Mouse (Mus musculus) liver, embryonic 16.5 days (tissue): ENCODE results near the gene Timp4. TPM values are rescaled to one million over a fixed set of nuclear protein-coding genes. Genes with fewer than 3 reads are reported as not detected.
"Not testable (repeated sequence)": the region's sequence is repeated elsewhere in the genome, so short reads cannot be mapped to it uniquely, and the experiment has no call there.

ENCODE experiments used
- ATAC-seq: fragments of 200-750 bp; cut with Nextera tagmentation; 2 replicates; pipeline ENCODE4 v1.8.0; 2017; ENCODE audit warnings: low read depth, mild to moderate bottlenecking, moderate number of reproducible peaks, moderate library complexity
- H3K27ac ChIP-seq: fragments of 300-500 bp; sonication (generic); 2 replicates; pipeline ENCODE4 v1.5.1; 2014; ENCODE audit warnings: mild to moderate bottlenecking, low read length
- H3K27me3 ChIP-seq: fragments of 300-500 bp; sonication (generic); 2 replicates; pipeline ENCODE4 v1.6.1; 2014; ENCODE audit warnings: low read depth, low read length, mixed read lengths; ENCODE audit not compliant: control insufficient read depth, insufficient read depth
- H3K36me3 ChIP-seq: fragments of 300-500 bp; sonication (generic); 2 replicates; pipeline ENCODE4 v1.6.1; 2014; ENCODE audit warnings: mild to moderate bottlenecking; ENCODE audit not compliant: control insufficient read depth, insufficient read depth
- H3K4me1 ChIP-seq: fragments of 300-500 bp; sonication (generic); 2 replicates; pipeline ENCODE4 v1.6.1; 2014; ENCODE audit warnings: low read depth, low read length, mixed read lengths; ENCODE audit not compliant: control insufficient read depth
- H3K4me2 ChIP-seq: fragments of 300-500 bp; sonication (generic); 2 replicates; pipeline ENCODE4 v1.6.1; 2014; ENCODE audit warnings: low read depth, low read length, mixed read lengths
- H3K4me3 ChIP-seq: fragments of 300-500 bp; sonication (generic); 2 replicates; pipeline ENCODE4 v1.5.1; 2014; ENCODE audit warnings: low read depth, mild to moderate bottlenecking, low read length
- H3K9ac ChIP-seq: fragments of 300-500 bp; sonication (generic); 2 replicates; pipeline ENCODE4 v1.6.1; 2014; ENCODE audit warnings: low read depth, low read length
- H3K9me3 ChIP-seq: fragments of 300-500 bp; sonication (generic); replicated peaks from 2 replicates; pipeline ENCODE4 v1.6.1; 2016; ENCODE audit warnings: low read length; ENCODE audit not compliant: control insufficient read depth
- WGBS: fragments of 180-500 bp; shearing (Covaris S2); extraction: QIAGEN DNeasy Blood & Tissue Kit; methylation state at CpG from one replicate; pipeline ENCODE4 v1.1.7; 2014; ENCODE audit not compliant: insufficient replicate concordance; 5-methylcytosine and 5-hydroxymethylcytosine counted together
- polyA plus RNA-seq: library from polyadenylated mRNA; unstranded; fragments of >200 nt; fragmentation: Nextera tagmentation; extraction: Ambion mirVana; gene quantifications from 2 replicates; pipeline ENCODE4 v1.2.1, GENCODE M21; 2015

Gene Timp4
- polyA plus RNA-seq, 1 experiment from 2014 or later = not detected

DNA sequence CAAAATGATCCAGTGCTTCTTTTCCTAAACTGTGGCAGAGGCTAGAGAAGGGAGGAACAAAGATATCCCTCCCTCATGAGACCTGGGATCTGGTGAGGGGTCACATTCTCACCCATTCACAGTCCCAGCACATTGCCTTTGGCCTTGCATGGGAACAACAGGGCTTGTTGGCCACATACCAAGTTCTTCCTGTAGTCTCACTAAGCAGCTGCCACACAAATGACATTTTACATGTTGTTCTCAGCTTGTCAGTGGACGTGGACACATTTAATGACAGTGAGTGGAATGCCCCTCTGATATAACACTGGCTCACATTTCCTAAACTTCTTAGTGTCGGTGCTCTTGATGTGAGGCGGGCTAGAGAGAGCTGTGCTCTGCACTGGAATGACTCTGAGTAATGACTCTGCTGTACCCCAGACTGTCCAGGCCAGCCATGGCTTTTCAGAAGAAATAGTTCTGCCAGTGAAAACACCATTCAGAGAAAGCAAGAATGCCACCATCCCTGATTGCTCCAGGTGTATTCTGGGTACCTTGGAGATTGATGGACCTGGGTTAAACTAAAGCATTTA lies 10.8 kb downstream of the Timp4 start:
- Histone ChIP-seq H3K4me3 (no peak overlapping the region), H3K9ac (no peak overlapping the region), H3K4me2 (no peak overlapping the region), H3K27me3 (no peaks in the 10 kb centered on the region), H3K36me3 (no peaks in the 10 kb centered on the region), H3K27ac (no peak overlapping the region), H3K9me3 (no peaks in the 10 kb centered on the region), H3K4me1 (no peaks in the 10 kb centered on the region)
- ATAC-seq = no peak
- WGBS = 58% methylated on average over 3 of the region's 3 CpGs

DNA sequence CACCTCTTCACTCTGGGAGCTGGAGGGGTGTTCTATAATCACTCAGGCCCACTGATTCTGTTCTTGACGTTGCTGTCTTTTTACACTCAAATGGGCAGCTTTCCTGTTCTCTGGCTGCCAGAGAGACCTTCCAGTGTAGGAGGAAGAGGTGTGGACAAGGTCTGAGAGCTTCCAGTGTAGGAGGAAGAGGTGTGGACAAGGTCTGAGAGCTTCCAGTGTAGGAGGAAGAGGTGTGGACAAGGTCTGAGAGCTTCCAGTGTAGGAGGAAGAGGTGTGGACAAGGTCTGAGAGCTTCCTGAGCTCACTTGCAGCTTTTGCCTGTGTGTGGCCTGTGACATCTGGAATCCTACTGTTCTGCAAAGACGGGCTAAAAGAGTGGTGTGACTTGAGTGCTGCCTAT lies 11.6 kb downstream of the Timp4 start:
- not testable (repeated sequence) for H3K9ac ChIP-seq

DNA sequence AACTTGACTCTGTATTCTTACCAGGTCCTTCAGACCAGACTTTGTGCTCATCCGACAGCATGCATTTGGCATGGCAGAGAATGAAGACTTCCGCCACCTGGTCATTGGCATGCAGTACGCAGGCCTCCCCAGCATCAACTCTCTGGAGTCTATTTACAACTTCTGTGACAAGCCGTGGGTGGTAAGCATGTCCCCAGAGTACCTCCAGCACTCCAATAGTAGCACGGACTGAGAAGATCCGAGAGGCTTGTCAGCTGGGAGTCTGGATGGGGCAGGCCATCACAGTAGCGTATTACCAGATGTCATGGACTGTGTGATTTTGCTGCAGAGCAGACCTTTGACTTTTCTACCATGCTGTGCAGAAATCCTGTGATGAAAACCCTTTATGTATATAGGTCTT lies 12.7 kb downstream of the Timp4 start:
- ATAC-seq = no peak
- Histone ChIP-seq H3K9me3 (no peaks in the 10 kb centered on the region), H3K27ac (no peak overlapping the region), H3K4me1 (no peaks in the 10 kb centered on the region), H3K4me3 (no peak overlapping the region), H3K9ac (no peak overlapping the region), H3K36me3 (no peaks in the 10 kb centered on the region), H3K4me2 (no peak overlapping the region), H3K27me3 (no peaks in the 10 kb centered on the region)
- WGBS = 65% methylated on average over 7 of the region's 7 CpGs

More for the DNA sequence above, 11.6 kb downstream of the Timp4 start:
- 15% methylated on average over 2 of the region's 2 CpGs for WGBS
- not testable (repeated sequence) for H3K27ac ChIP-seq, H3K36me3 ChIP-seq, H3K4me1 ChIP-seq, H3K4me2 ChIP-seq, ATAC-seq, H3K9me3 ChIP-seq, H3K27me3 ChIP-seq, H3K4me3 ChIP-seq

DNA sequence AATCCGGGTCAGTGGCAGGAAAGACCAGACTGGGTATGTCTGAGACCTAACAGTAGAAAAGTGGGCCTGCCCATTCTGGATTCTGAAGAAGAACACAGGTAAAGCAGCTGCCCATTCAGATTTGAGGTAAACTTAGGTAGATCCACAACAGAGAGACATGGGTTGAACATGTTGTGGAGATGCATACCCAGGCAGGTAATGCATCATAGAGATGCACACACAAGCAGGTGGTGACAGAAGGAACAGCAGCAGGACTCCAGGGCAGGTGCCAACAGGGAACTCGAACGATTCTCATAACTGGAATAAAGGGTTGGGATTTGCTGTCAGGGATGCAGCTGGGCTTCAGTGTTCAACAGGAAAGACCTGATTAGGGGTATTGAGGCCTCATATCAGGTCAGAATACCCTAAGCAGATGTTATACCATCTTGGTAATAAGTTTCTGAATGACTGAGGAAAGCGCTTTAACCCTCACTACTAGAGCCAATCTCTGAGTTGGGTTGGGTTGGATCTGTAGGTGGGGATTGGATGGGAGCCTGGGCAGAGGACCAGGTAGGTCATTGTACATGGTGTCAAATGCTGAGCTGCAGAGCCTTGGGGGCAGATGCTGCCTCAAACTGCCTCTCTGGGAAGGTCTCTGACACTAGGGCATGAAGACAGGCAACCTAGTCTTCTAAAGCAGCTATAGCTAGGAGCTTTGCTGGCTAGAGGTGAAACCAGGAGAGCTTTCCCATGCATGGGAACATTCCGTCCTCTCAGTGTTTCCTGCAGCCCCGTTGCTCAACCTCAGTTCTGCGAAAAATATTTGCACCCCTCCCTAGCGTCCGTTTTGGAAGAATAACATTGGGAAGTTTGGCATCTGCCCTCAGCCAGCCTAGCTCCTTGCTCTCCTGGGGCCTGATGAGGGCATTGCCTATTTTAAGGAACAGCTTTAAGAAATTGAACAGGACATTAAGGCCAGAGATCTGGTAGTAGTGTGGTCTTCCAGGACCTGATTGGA lies 13.7 kb downstream of the Timp4 start:
- Histone ChIP-seq H3K9ac (no peak overlapping the region), H3K27ac (no peak overlapping the region), H3K27me3 (no peaks in the 10 kb centered on the region), H3K9me3 (no peaks in the 10 kb centered on the region), H3K4me1 (no peaks in the 10 kb centered on the region), H3K4me3 (no peak overlapping the region), H3K4me2 (no peak overlapping the region), H3K36me3 (no peaks in the 10 kb centered on the region)
- ATAC-seq = no peak
- 68% methylated on average over 9 of the region's 9 CpGs for WGBS

DNA sequence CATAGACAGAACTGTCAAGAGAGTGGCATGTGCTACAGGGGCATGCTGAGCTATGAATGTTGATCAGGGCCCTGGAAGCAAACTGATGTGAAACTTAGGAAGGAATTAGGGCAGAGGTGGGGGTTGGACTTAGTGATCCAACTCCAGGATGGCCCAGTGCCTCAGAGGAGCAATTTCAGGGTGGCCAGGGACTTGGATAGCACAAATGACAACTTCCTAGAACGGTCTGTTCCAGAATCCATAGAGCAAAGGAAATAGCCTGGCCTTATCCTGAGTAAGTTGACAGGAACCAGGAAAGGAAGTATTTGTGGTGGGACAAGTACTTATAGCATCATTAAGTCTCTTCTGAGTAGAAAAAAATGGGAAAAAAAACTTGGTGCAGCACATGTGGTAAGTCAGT lies 19.4 kb downstream of the Timp4 start:
- 60% methylated on average over 1 of the region's 1 CpGs for WGBS
- H3K27ac ChIP-seq = no peak overlapping the region

DNA sequence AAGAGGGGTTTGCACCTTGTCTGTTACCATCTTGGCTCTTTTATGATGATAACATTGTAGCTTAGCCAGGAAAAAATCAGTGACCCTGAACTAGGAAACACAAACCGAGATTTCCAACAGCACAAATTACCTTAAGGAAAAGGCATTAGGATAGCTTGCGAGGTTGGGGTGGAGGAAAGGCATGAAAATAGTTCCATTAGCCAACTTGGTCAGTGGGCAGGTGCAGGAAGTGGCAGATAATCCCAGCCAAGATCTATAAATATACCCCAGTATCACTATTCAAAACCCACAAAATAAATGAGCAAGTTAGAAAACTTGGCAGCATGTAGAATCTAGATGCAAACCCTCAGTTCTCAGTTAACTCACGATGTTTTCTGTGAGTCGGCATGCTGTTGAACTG lies 20.2 kb downstream of the Timp4 start:
- 56% methylated on average over 4 of the region's 4 CpGs for WGBS
- no peak for ATAC-seq
- H3K36me3 ChIP-seq = no peaks in the 10 kb centered on the region
- H3K27me3 ChIP-seq = no peaks in the 10 kb centered on the region
- H3K27ac ChIP-seq = no peak overlapping the region
- no peaks in the 10 kb centered on the region for H3K4me1 ChIP-seq
- H3K4me2 ChIP-seq = no peak overlapping the region
- H3K4me3 ChIP-seq = no peak overlapping the region
- no peaks in the 10 kb centered on the region for H3K9me3 ChIP-seq
- no peak overlapping the region for H3K9ac ChIP-seq

More for the DNA sequence above, 19.4 kb downstream of the Timp4 start:
- Histone ChIP-seq H3K4me2 (no peak overlapping the region), H3K36me3 (no peaks in the 10 kb centered on the region), H3K9me3 (no peaks in the 10 kb centered on the region), H3K4me1 (no peaks in the 10 kb centered on the region), H3K27me3 (no peaks in the 10 kb centered on the region), H3K4me3 (no peak overlapping the region), H3K9ac (no peak overlapping the region)
- ATAC-seq = no peak

DNA sequence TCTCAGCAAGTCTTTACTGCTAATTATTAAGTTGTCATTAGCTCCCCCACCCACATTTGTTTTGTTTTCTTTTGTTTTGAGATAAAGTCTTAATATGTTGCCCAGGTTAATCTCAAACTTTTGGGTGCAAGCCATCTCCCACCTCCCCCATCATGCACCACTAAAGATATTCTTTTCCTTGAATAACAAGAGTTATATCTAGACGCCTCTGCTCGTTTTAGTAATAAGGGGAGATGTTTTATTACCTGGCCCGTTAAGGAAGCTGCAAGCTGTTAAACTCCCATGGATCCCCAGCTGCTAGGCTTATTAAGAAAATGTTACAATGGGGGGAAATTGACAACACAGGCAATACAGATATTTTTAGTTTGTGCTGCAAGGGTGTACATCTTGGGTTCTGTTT lies 21.4 kb downstream of the Timp4 start:
- ATAC-seq = no peak
- no peak overlapping the region for H3K9ac ChIP-seq
- no peaks in the 10 kb centered on the region for H3K36me3 ChIP-seq
- H3K27me3 ChIP-seq = no peaks in the 10 kb centered on the region
- H3K4me2 ChIP-seq = no peak overlapping the region
- no peak overlapping the region for H3K27ac ChIP-seq
- H3K9me3 ChIP-seq = no peaks in the 10 kb centered on the region
- no peaks in the 10 kb centered on the region for H3K4me1 ChIP-seq
- WGBS = 52% methylated on average over 3 of the region's 3 CpGs
- no peak overlapping the region for H3K4me3 ChIP-seq

DNA sequence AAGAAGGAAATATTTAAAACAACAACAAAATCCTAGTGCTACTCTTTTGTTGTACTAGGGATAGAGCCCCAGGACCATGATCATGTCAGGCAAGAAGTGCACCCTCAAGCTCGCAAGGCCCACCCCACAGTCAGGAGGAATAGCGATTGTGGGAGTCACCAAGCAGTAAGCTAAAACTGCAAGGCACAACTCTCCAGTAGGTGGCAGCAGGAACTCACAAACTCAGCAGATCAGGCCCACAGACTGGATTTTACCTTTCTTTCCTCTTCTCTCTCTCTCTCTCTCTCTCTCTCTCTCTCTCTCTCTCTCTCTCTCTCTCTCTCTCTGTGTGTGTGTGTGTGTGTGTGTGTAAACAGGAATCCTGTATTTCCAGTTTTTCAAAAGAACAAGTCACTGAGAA lies 24.5 kb downstream of the Timp4 start:
- WGBS = 11% methylated on average over 2 of the region's 2 CpGs
- no peaks in the 10 kb centered on the region for H3K27me3 ChIP-seq
- no peak overlapping the region for H3K27ac ChIP-seq
- H3K9ac ChIP-seq = no peak overlapping the region
- H3K4me1 ChIP-seq = no peaks in the 10 kb centered on the region
- H3K36me3 ChIP-seq = no peaks in the 10 kb centered on the region
- no peak for ATAC-seq
- no peak overlapping the region for H3K4me2 ChIP-seq
- no peak overlapping the region for H3K4me3 ChIP-seq
- no peaks in the 10 kb centered on the region for H3K9me3 ChIP-seq

DNA sequence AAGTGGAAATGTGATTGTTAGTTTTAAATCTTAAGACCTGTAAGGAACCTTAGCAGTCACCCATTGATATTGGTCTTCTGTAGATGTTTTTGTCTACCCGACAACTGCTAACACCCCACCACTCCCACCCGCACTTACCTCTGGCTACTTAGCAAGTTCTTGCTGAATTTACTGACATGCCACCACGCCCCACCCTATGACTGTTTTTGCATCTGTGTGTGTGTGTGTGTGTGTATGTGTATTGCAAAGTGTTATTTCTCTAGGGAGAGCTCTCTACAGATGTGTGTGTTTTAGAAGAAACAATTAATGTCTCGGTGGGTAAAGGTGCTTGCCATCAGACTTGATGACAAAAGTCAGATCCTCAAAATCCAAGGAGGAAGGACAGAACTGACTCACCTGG lies 25.0 kb downstream of the Timp4 start, which contains the start of gene Gm17482:
Gene Gm17482 (plus strand): TSS at position 301 of the 400 bp plus-strand sequence.
- H3K4me2 ChIP-seq = no peak within 1 kb of the TSS
- H3K9me3 ChIP-seq = no peaks in the 10 kb centered on the region
- ATAC-seq = no peak
- H3K36me3 ChIP-seq = no peaks in the 10 kb centered on the region
- H3K27ac ChIP-seq = no peak within 1 kb of the TSS
- no peaks in the 10 kb centered on the region for H3K27me3 ChIP-seq
- no peak within 1 kb of the TSS for H3K9ac ChIP-seq
- H3K4me1 ChIP-seq = no peaks in the 10 kb centered on the region
- 58% methylated on average over 4 of the region's 4 CpGs for WGBS
- no peak within 1 kb of the TSS for H3K4me3 ChIP-seq
